Mouse (Mus musculus): ENCODE measurements around the gene Zfp462.

- TF ChIP-seq CTCF (conservative IDR thresholded peaks at IDR 0.05; ENCODE audit: low read length) (no peak), POU5F1 (IDR thresholded peaks at IDR 0.05; ENCODE audit: borderline replicate concordance, low read length) (no peak)
Observed at GRCm38 (mm10) chr4:54947056-54947990, 2.5 kb downstream of the Zfp462 start.
